Mouse (Mus musculus) heart, adult 11 months (tissue): ENCODE results near the gene Fhad1.

Source experiments
- DNase-seq: peaks from one replicate; pipeline ENCODE4 v3.0.0; 2022

Gene Fhad1

DNA sequence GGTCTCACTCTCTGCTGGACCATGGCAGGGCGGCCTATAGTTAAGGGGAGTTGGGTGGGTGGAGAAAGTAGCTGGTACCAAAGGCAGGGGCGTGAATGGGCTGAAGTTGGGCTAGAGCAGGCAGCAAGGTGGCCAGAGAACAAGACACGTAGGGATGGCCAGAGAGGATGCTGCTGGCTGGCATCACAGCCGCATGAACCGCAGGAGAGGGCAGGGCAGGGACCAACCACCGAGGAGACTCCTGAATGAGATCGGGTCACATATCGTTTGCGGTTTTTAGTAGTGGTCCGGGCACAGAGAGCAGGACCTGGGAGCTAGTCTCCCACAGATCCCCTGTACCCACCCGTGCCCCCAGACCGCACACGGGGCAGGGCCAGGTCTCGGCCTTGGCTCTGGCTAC is 155.5 kb downstream of the Fhad1 start:
- DNase-seq, result peak; percentile 90

DNA sequence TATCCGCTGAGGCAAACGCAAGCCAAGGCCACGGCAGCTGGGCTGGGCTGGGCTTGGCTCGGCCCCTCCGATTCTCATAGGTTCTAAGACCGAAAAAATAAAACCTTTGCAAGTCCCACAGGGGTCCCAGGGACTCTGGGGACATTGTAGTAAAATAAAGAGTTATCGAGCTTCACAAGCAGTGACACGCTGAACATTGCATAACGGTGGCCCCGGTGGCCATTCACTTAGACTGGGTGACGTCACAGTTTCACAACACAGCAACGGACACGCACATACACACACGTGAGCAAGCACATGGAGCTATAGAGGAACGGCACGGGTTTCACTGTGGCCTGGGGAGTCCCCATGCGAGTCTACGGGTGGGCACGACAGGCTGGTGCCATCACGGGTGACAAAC is 156.4 kb downstream of the Fhad1 start:
- DNase-seq, result peak; percentile 98

DNA sequence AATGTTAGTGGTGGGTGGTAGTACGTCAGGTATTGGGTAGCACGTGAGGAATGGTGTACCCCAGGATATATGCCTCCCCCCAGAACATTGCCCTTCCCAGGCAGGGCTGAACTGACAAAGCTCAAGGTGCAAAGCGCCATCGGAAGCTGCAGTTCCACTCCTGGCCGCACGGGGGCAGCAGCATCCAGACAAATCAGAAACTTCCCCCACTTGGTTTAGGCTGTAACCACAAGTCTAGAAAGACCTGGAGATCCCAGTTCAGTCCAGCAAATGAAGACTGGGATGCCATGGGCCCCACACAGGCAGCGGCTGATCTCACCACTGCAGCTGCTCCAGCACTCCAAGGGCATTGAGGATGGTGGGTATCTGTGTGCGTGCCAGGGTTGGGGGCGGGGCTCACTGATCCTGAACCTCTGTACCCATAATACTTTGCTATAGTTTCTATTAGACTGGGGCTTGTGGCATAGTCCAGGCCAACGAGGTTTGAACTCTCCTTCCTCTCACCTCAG is 157.4 kb downstream of the Fhad1 start:
- peak; percentile 97 for DNase-seq

DNA sequence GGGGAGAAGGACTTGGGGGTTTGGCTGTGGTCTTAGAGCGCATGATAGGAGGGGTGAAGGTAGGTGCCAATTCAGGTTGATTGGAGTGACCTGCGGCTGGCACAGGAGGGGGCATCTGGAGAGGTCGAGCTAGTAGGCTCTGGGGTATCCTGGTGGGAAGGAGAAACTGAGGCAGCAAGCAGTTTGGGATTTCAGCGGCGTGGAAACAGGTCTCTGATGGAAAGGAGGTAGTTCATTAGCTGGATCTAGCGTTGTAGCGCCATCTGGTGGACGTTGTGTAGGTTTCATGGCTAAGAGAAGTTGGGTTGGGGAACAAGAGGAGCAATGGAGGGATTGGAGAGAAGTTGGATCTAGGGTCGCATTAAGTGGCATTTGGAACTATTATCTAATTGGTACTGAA is 161.4 kb downstream of the Fhad1 start:
- peak; percentile 86 for DNase-seq

DNA sequence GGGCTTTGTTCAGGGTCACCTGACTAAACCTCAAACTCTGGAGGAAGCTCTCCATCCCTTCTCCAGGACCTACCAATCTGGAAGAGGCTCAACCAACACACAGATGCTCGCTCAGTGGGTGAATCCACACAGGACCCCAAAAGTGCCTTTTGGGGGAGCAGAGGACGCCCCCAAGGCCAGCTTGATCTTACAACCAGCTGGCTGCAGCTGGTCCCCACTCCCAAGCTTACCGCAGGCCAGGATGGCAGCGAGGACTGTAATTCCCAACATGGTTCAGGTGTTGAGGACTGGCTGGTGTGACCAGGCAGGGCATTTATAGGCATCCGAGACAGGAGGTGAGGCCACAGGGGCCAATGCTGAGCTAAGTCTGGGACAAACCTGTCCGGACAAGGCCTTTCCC is 168.9 kb downstream of the Fhad1 start, which contains the start of gene Ctrc:
Ctrc (minus strand) TSS at position 361 of the 400 bp plus-strand sequence.
- DNase-seq, result peak; percentile 74
